Mouse (Mus musculus): ENCODE measurements at regions not wholly inside any gene's neighbourhood (a gene's known extent, or its start where the extent isn't known, plus 50 kb on each side); places are given as distances from the start of the nearest gene placed in this dataset.

- ATAC-seq = no peak
- TF ChIP-seq EP300 (IDR thresholded peaks at IDR 0.05; ENCODE audit: low read depth) (no peak), CTCF (IDR thresholded peaks at IDR 0.05; ENCODE audit: low read depth) (no peak)
- DNase-seq = no peak
- H3K9me3 ChIP-seq (ENCODE audit: low read length) = no peaks in the 10 kb centered on the region
- H3K4me2 ChIP-seq (ENCODE audit: low read depth, low read length) = no peak overlapping the region
- H3K27me3 ChIP-seq (ENCODE audit: insufficient read depth, low read length) = no peaks in the 10 kb centered on the region
- H3K4me3 ChIP-seq (ENCODE audit: low read depth, low read length) = no peak overlapping the region
- no peak overlapping the region for H3K27ac ChIP-seq (ENCODE audit: low read depth)
- no peaks in the 10 kb centered on the region for H3K36me3 ChIP-seq (replicated peaks; ENCODE audit: insufficient read depth, low read length)
- no peaks in the 10 kb centered on the region for H3K4me1 ChIP-seq (ENCODE audit: insufficient read depth)
- no peak overlapping the region for H3K9ac ChIP-seq (replicated peaks)
- 76% methylated on average over 5 of the region's 5 CpGs for WGBS (ENCODE audit: insufficient replicate concordance)
Observed at GRCm38 (mm10) chr15:31815551-31815950, 213.9 kb downstream of the Fam173b start.

GRCm38 (mm10) chr15:31819219-31819618 is 217.6 kb downstream of the Fam173b start:
- no peak for TF ChIP-seq EP300 (IDR thresholded peaks at IDR 0.05; ENCODE audit: low read depth)
- no peak for TF ChIP-seq CTCF (IDR thresholded peaks at IDR 0.05; ENCODE audit: low read depth)
- Histone ChIP-seq H3K27me3 (ENCODE audit: insufficient read depth, low read length) (no peaks in the 10 kb centered on the region), H3K4me1 (ENCODE audit: insufficient read depth) (no peaks in the 10 kb centered on the region), H3K36me3 (replicated peaks; ENCODE audit: insufficient read depth, low read length) (no peaks in the 10 kb centered on the region), H3K4me2 (ENCODE audit: low read depth, low read length) (no peak overlapping the region), H3K9ac (replicated peaks) (no peak overlapping the region), H3K4me3 (ENCODE audit: low read depth, low read length) (no peak overlapping the region), H3K27ac (ENCODE audit: low read depth) (no peak overlapping the region), H3K9me3 (ENCODE audit: low read length) (no peaks in the 10 kb centered on the region)
- WGBS (ENCODE audit: insufficient replicate concordance) = 66% methylated on average over 6 of the region's 6 CpGs
- DNase-seq = no peak
- ATAC-seq = no peak

- H3K4me2 ChIP-seq (ENCODE audit: low read depth, low read length) = no peak overlapping the region
- ATAC-seq (no peak), DNase-seq (no peak)
- H3K9me3 ChIP-seq (ENCODE audit: low read length) = no peaks in the 10 kb centered on the region
- no peak overlapping the region for H3K27ac ChIP-seq (ENCODE audit: low read depth)
- no peaks in the 10 kb centered on the region for H3K27me3 ChIP-seq (ENCODE audit: insufficient read depth, low read length)
- H3K36me3 ChIP-seq (replicated peaks; ENCODE audit: insufficient read depth, low read length) = no peaks in the 10 kb centered on the region
- no peaks in the 10 kb centered on the region for H3K4me1 ChIP-seq (ENCODE audit: insufficient read depth)
- H3K4me3 ChIP-seq (ENCODE audit: low read depth, low read length) = no peak overlapping the region
- H3K9ac ChIP-seq (replicated peaks) = no peak overlapping the region
- TF ChIP-seq CTCF (IDR thresholded peaks at IDR 0.05; ENCODE audit: low read depth) (no peak), EP300 (IDR thresholded peaks at IDR 0.05; ENCODE audit: low read depth) (no peak)
- WGBS (ENCODE audit: insufficient replicate concordance) = 83% methylated on average over 6 of the region's 6 CpGs
Observed at GRCm38 (mm10) chr15:31827219-31827618, 225.6 kb downstream of the Fam173b start.

DNA sequence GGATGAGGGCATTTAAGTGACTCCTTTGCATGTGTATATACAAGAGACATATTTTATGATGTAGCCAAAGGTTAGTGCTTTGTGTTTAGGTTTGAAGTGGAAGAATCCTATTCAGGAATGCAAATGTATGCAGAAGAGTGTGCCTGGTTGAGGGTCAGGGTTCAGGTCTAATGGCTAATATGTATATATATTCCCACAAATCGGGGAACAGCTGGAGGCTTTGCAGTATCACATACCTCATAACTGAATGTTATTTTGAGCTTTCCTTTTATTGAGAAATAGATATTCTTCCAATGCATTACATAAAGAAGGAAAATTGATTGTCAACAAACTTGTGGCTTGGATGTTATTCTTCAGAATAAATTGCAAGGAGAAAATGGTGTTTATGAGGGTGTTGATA is 239.9 kb downstream of the Fam173b start:
- no peak overlapping the region for H3K4me2 ChIP-seq (ENCODE audit: low read depth, low read length)
- no peaks in the 10 kb centered on the region for H3K27me3 ChIP-seq (ENCODE audit: insufficient read depth, low read length)
- H3K4me1 ChIP-seq (ENCODE audit: insufficient read depth) = no peaks in the 10 kb centered on the region
- ATAC-seq (no peak), DNase-seq (no peak)
- no peaks in the 10 kb centered on the region for H3K36me3 ChIP-seq (replicated peaks; ENCODE audit: insufficient read depth, low read length)
- H3K4me3 ChIP-seq (ENCODE audit: low read depth, low read length) = no peak overlapping the region
- no peak overlapping the region for H3K9ac ChIP-seq (replicated peaks)
- H3K27ac ChIP-seq (ENCODE audit: low read depth) = no peak overlapping the region
- no peaks in the 10 kb centered on the region for H3K9me3 ChIP-seq (ENCODE audit: low read length)
- WGBS (ENCODE audit: insufficient replicate concordance) = 73% methylated on average over 1 of the region's 1 CpGs
- no peak for TF ChIP-seq CTCF (IDR thresholded peaks at IDR 0.05; ENCODE audit: low read depth)
- TF ChIP-seq EP300 (IDR thresholded peaks at IDR 0.05; ENCODE audit: low read depth) = no peak

GRCm38 (mm10) chr15:31854764-31855163 is 253.1 kb downstream of the Fam173b start:
- Histone ChIP-seq H3K9me3 (ENCODE audit: low read length) (no peaks in the 10 kb centered on the region), H3K9ac (replicated peaks) (no peak overlapping the region), H3K4me1 (ENCODE audit: insufficient read depth) (no peaks in the 10 kb centered on the region), H3K27ac (ENCODE audit: low read depth) (no peak overlapping the region), H3K36me3 (replicated peaks; ENCODE audit: insufficient read depth, low read length) (no peaks in the 10 kb centered on the region), H3K4me3 (ENCODE audit: low read depth, low read length) (no peak overlapping the region), H3K4me2 (ENCODE audit: low read depth, low read length) (no peak overlapping the region), H3K27me3 (ENCODE audit: insufficient read depth, low read length) (no peaks in the 10 kb centered on the region)
- TF ChIP-seq CTCF (IDR thresholded peaks at IDR 0.05; ENCODE audit: low read depth) (no peak), EP300 (IDR thresholded peaks at IDR 0.05; ENCODE audit: low read depth) (no peak)
- DNase-seq (no peak), ATAC-seq (no peak)
- 77% methylated on average over 5 of the region's 5 CpGs for WGBS (ENCODE audit: insufficient replicate concordance)

GRCm38 (mm10) chr15:31855188-31855587 is 253.5 kb downstream of the Fam173b start:
- 77% methylated on average over 3 of the region's 3 CpGs for WGBS (ENCODE audit: insufficient replicate concordance)
- H3K27ac ChIP-seq (ENCODE audit: low read depth) = no peak overlapping the region

DNA sequence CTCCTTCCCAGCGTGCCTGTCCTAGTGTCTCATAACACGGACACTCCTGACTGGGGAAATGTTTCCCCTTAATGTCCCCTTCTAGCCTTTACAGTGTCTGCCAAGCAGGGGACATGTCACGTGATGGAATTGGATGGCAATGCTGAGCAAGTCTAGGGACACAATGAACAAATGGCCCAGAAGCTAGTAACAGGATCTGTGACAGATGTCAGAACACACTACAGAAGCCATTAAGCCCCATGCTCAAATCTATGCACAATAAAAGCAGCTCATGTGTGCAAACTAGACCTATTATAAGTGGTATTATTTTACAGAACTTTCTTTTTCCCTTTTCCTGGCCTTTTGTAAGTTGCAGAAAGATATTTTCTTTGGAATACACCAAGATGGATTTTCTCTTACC is 267.4 kb downstream of the Fam173b start:
- H3K27ac ChIP-seq (ENCODE audit: low read depth) = no peak overlapping the region
- H3K9me3 ChIP-seq (ENCODE audit: low read length) = no peaks in the 10 kb centered on the region
- no peaks in the 10 kb centered on the region for H3K27me3 ChIP-seq (ENCODE audit: insufficient read depth, low read length)
- H3K4me2 ChIP-seq (ENCODE audit: low read depth, low read length) = no peak overlapping the region
- DNase-seq = no peak
- H3K9ac ChIP-seq (replicated peaks) = no peak overlapping the region
- no peak for ATAC-seq
- no peaks in the 10 kb centered on the region for H3K36me3 ChIP-seq (replicated peaks; ENCODE audit: insufficient read depth, low read length)
- H3K4me3 ChIP-seq (ENCODE audit: low read depth, low read length) = no peak overlapping the region
- no peak for TF ChIP-seq CTCF (IDR thresholded peaks at IDR 0.05; ENCODE audit: low read depth)
- TF ChIP-seq EP300 (IDR thresholded peaks at IDR 0.05; ENCODE audit: low read depth) = no peak
- 82% methylated on average over 3 of the region's 3 CpGs for WGBS (ENCODE audit: insufficient replicate concordance)
- H3K4me1 ChIP-seq (ENCODE audit: insufficient read depth) = no peaks in the 10 kb centered on the region

More at GRCm38 (mm10) chr15:31855188-31855587, 253.5 kb downstream of the Fam173b start:
- H3K4me3 ChIP-seq (ENCODE audit: low read depth, low read length) = no peak overlapping the region
- TF ChIP-seq EP300 (IDR thresholded peaks at IDR 0.05; ENCODE audit: low read depth) (no peak), CTCF (IDR thresholded peaks at IDR 0.05; ENCODE audit: low read depth) (no peak)
- no peak for ATAC-seq
- H3K36me3 ChIP-seq (replicated peaks; ENCODE audit: insufficient read depth, low read length) = no peaks in the 10 kb centered on the region
- no peaks in the 10 kb centered on the region for H3K9me3 ChIP-seq (ENCODE audit: low read length)
- no peak for DNase-seq
- no peak overlapping the region for H3K9ac ChIP-seq (replicated peaks)
- no peaks in the 10 kb centered on the region for H3K27me3 ChIP-seq (ENCODE audit: insufficient read depth, low read length)
- no peak overlapping the region for H3K4me2 ChIP-seq (ENCODE audit: low read depth, low read length)
- H3K4me1 ChIP-seq (ENCODE audit: insufficient read depth) = no peaks in the 10 kb centered on the region

All from liver, postnatal 0 days (tissue).